Comparison of ENCODE assay signal across 11 mouse cellular contexts in genomic region chr3:152512517-152512916, GRCm38 (mm10).
DNase-seq lines count a peak whose midpoint lies in the region; ATAC-seq and TF ChIP-seq lines count a peak whose summit lies in the region.
"Had no signal": no experiment of that assay in that cellular context is flagged by ENCODE, and none has a peak within 500 bp of the region (broad histone marks: within the 10 kb centered on the region; RNA-seq: fewer than 3 reads in every experiment).

No protein-coding gene starts in this region.

- H3K27me3 ChIP-seq in heart, postnatal 0 days (ENCODE audit: control insufficient read depth, insufficient read depth, low read length) = 0 out of 2 replicates have a peak, but pooled peaks cover 5% of the 10 kb centered on the region
- no peaks in the 10 kb centered on the region for H3K27me3 ChIP-seq in hindbrain, postnatal 0 days (ENCODE audit: insufficient read depth, low read length)
- no peaks in the 10 kb centered on the region for H3K27me3 ChIP-seq in hindbrain, embryonic 14.5 days (ENCODE audit: control insufficient read depth, insufficient read depth, low read length)
- H3K27me3 ChIP-seq: limb, embryonic 13.5 days had no signal

- TF ChIP-seq CTCF in heart, postnatal 0 days (IDR thresholded peaks at IDR 0.05; ENCODE audit: low read depth) = no peak
- TF ChIP-seq CTCF in hindbrain, postnatal 0 days (IDR thresholded peaks at IDR 0.05; ENCODE audit: low read depth) = no peak

- H3K36me3 ChIP-seq in heart, postnatal 0 days (replicated peaks; ENCODE audit: control insufficient read depth, insufficient read depth, low read length) = no peaks in the 10 kb centered on the region
- no peaks in the 10 kb centered on the region for H3K36me3 ChIP-seq in hindbrain, postnatal 0 days (ENCODE audit: insufficient read depth, low read length)
- no peaks in the 10 kb centered on the region for H3K36me3 ChIP-seq in hindbrain, embryonic 14.5 days (replicated peaks; ENCODE audit: control insufficient read depth, insufficient read depth)
- H3K36me3 ChIP-seq: limb, embryonic 13.5 days had no signal

- ATAC-seq in heart, postnatal 0 days (ENCODE audit: insufficient read depth, low read depth) = peak; percentile 57
- ATAC-seq in granulocyte monocyte progenitor cell, adult 5-6 weeks (replicated peaks; ENCODE audit: poor library complexity, severe bottlenecking) = peak; percentile 74
- no peak for ATAC-seq in hindbrain, postnatal 0 days
- no peak for ATAC-seq in hindbrain, embryonic 14.5 days (ENCODE audit: low FRiP score)
- ATAC-seq: forebrain, embryonic 16.5 days had no signal

- peak; percentile 55 for DNase-seq in heart, postnatal 0 days (ENCODE audit: low spot score)
- no peak for DNase-seq in heart, adult 8-10 months (ENCODE audit: low spot score)
- DNase-seq in 3T3-L1 (ENCODE audit: low read depth, low spot score) (peak; percentile 100), NIH3T3 (ENCODE audit: low read depth) (peak; percentile 99)
- no peak for DNase-seq in hindbrain, postnatal 0 days (ENCODE audit: low spot score)
- no peak for DNase-seq in hindbrain, embryonic 14.5 days (ENCODE audit: low spot score)
- DNase-seq: cerebellum, adult 18-20 months; gastrocnemius, postnatal 36 days had no signal

- no peaks in the 10 kb centered on the region for H3K9me3 ChIP-seq in heart, postnatal 0 days (replicated peaks; ENCODE audit: control insufficient read depth, low read length)
- no peaks in the 10 kb centered on the region for H3K9me3 ChIP-seq in hindbrain, postnatal 0 days (ENCODE audit: low read length)
- no peaks in the 10 kb centered on the region for H3K9me3 ChIP-seq in hindbrain, embryonic 14.5 days (ENCODE audit: control insufficient read depth, low read length)
- H3K9me3 ChIP-seq: limb, embryonic 13.5 days had no signal

- TF ChIP-seq EP300 in heart, postnatal 0 days (IDR thresholded peaks at IDR 0.05; ENCODE audit: low read depth) = no peak

- no peak overlapping the region for H3K27ac ChIP-seq in heart, postnatal 0 days (ENCODE audit: low read depth)
- no peak overlapping the region for H3K27ac ChIP-seq in hindbrain, postnatal 0 days
- no peak overlapping the region for H3K27ac ChIP-seq in hindbrain, embryonic 14.5 days
- H3K27ac ChIP-seq: limb, embryonic 13.5 days had no signal

- no peak overlapping the region for H3K4me2 ChIP-seq in heart, postnatal 0 days (ENCODE audit: low read depth, low read length)
- H3K4me2 ChIP-seq in hindbrain, postnatal 0 days (ENCODE audit: low read depth, low read length) = no peak overlapping the region
- no peak overlapping the region for H3K4me2 ChIP-seq in hindbrain, embryonic 14.5 days (replicated peaks)
- H3K4me2 ChIP-seq: limb, embryonic 13.5 days had no signal

- no peak overlapping the region for H3K9ac ChIP-seq in heart, postnatal 0 days (replicated peaks; ENCODE audit: low read depth, low read length)
- no peak overlapping the region for H3K9ac ChIP-seq in hindbrain, postnatal 0 days (replicated peaks; ENCODE audit: low read length)
- H3K9ac ChIP-seq in hindbrain, embryonic 14.5 days = no peak overlapping the region
- H3K9ac ChIP-seq: limb, embryonic 13.5 days had no signal

- H3K4me1 ChIP-seq in heart, postnatal 0 days (ENCODE audit: control insufficient read depth, insufficient read depth) = no peaks in the 10 kb centered on the region
- no peaks in the 10 kb centered on the region for H3K4me1 ChIP-seq in hindbrain, postnatal 0 days (ENCODE audit: insufficient read depth, low read length)
- 0 out of 2 replicates have a peak, but pooled peaks cover 4% of the 10 kb centered on the region for H3K4me1 ChIP-seq in hindbrain, embryonic 14.5 days (replicated peaks; ENCODE audit: control insufficient read depth, insufficient read depth, low read length)

- 42% methylated on average over 2 of the region's 2 CpGs for WGBS in heart, postnatal 0 days
- WGBS in hindbrain, postnatal 0 days = 54% methylated on average over 2 of the region's 2 CpGs
- 78% methylated on average over 2 of the region's 2 CpGs for WGBS in hindbrain, embryonic 14.5 days

- no peak overlapping the region for H3K4me3 ChIP-seq in heart, postnatal 0 days (ENCODE audit: low read depth, low read length)
- H3K4me3 ChIP-seq in hindbrain, postnatal 0 days (ENCODE audit: low read length) = no peak overlapping the region
- H3K4me3 ChIP-seq in hindbrain, embryonic 14.5 days (replicated peaks; ENCODE audit: low read length) = no peak overlapping the region
- H3K4me3 ChIP-seq: limb, embryonic 13.5 days had no signal

Comparison
In these comparisons a context has a peak if more than half of its experiments do, and no peak if none do; other contexts are left out.
1. DNase-seq: peak in heart, postnatal 0 days (single experiment), 3T3-L1 (single experiment) and NIH3T3 (single experiment); none in heart, adult 8-10 months (single experiment), hindbrain, postnatal 0 days (single experiment) and hindbrain, embryonic 14.5 days (single experiment).
2. ATAC-seq: peak in heart, postnatal 0 days (single experiment) and granulocyte monocyte progenitor cell, adult 5-6 weeks (single experiment); none in hindbrain, postnatal 0 days (single experiment) and hindbrain, embryonic 14.5 days (single experiment).